Mouse (Mus musculus): ENCODE measurements at regions not wholly inside any gene's neighbourhood (a gene's known extent, or its start where the extent isn't known, plus 50 kb on each side); places are given as distances from the start of the nearest gene placed in this dataset.

DNA sequence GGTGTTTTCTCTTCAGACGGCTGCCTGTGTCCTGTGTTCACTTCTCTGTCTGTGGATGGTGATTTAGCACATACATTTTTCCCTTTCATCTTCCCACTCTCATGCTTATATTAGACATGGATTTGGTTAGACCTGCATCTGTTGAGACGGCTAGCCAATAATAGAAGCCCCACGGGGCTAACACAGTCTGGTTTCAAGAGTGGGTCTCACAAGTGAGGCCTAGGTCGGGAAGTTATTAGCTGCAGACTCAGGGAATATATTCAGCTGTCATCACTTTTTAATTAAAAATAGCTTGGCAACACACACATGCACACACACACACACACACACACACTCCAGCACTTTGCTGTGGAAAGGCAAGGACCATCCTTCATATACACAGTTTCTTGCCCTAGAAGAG lies 287.7 kb upstream of the Ubash3b start:
- TF ChIP-seq CTCF (IDR thresholded peaks at IDR 0.05; ENCODE audit: low read depth) (no peak), EP300 (IDR thresholded peaks at IDR 0.05; ENCODE audit: low read depth) (no peak)
